Mouse (Mus musculus) intestine, embryonic 14.5 days (tissue): Measurements from ENCODE around the gene Galntl6. TPM values are rescaled to one million over a fixed set of nuclear protein-coding genes. Genes with fewer than 3 reads are reported as not detected.

Experiments used
- ATAC-seq: fragments of 200-750 bp; cut with Nextera tagmentation; replicated peaks from 2 replicates; pipeline ENCODE4 v1.8.0; 2017; ENCODE audit warnings: low read depth, moderate number of reproducible peaks, moderate TSS enrichment, moderate library complexity; ENCODE audit not compliant: low FRiP score, low TSS enrichment
- DNase-seq: peaks from one replicate; pipeline ENCODE4 v3.0.0-alpha.2; 2018; ENCODE audit warnings: low spot score
- H3K27ac ChIP-seq: fragments of 300-500 bp; sonication (generic); 2 replicates; pipeline ENCODE4 v1.5.1; 2014; ENCODE audit warnings: low read depth, mild to moderate bottlenecking, control low read depth
- H3K27me3 ChIP-seq: fragments of 300-500 bp; sonication (generic); replicated peaks from 2 replicates; pipeline ENCODE4 v1.6.1; 2014; ENCODE audit warnings: low read length, control low read depth; ENCODE audit not compliant: control insufficient read depth, insufficient read depth
- H3K36me3 ChIP-seq: fragments of 300-500 bp; sonication (generic); 2 replicates; pipeline ENCODE4 v1.6.1; 2014; ENCODE audit warnings: low read length, control low read depth; ENCODE audit not compliant: control insufficient read depth, insufficient read depth
- H3K4me1 ChIP-seq: fragments of 300-500 bp; sonication (generic); replicated peaks from 2 replicates; pipeline ENCODE4 v1.6.1; 2014; ENCODE audit warnings: low read length, control low read depth, mixed read lengths; ENCODE audit not compliant: control insufficient read depth, insufficient read depth
- H3K4me2 ChIP-seq: fragments of 300-500 bp; sonication (generic); 2 replicates; pipeline ENCODE4 v1.6.1; 2014; ENCODE audit warnings: low read length
- H3K4me3 ChIP-seq: fragments of 300-500 bp; sonication (generic); 2 replicates; pipeline ENCODE4 v1.5.1; 2014; ENCODE audit warnings: low read depth, low read length, control low read depth, mixed read lengths
- H3K9ac ChIP-seq: fragments of 300-500 bp; sonication (generic); 2 replicates; pipeline ENCODE4 v1.6.1; 2014; ENCODE audit warnings: mild to moderate bottlenecking, low read length
- H3K9me3 ChIP-seq: fragments of 300-500 bp; sonication (generic); 2 replicates; pipeline ENCODE4 v1.6.1; 2016; ENCODE audit warnings: low read length, control low read depth; ENCODE audit not compliant: control insufficient read depth
- WGBS: fragments of 180-500 bp; shearing (Covaris S2); extraction: QIAGEN DNeasy Blood & Tissue Kit; methylation state at CpG from one replicate; pipeline ENCODE4 v1.1.7; 2014; 5-methylcytosine and 5-hydroxymethylcytosine counted together
- polyA plus RNA-seq: library from polyadenylated mRNA; unstranded; fragments of >200 nt; fragmentation: Nextera tagmentation; extraction: Ambion mirVana; gene quantifications from 2 replicates; pipeline ENCODE4 v1.2.1, GENCODE M21; 2014

The Galntl6 gene
- polyA plus RNA-seq, 1 experiment from 2014 or later, result 0.41 TPM

DNA sequence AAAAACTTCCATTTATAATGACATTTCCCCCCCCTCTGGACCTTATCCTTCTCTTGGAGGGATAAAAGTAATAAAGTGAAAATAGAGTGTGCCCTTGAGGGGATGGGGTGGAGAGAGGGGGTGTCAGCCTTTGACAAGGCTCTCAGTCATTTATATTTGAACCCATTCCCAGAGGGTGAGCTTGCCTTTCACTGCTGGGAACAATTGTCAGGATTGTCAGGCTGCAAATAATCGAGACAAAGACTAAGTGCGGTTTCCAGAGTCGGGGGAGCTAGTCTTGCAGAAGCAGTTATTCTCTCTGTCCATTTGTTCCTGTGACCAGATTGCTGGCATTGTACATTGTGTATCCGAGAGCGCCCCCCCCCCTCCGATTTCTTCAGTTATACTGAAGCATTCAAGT lies 988.9 kb downstream of the Galntl6 start:
- 81% methylated on average over 6 of the region's 6 CpGs for WGBS
- Histone ChIP-seq H3K4me1 (no peaks in the 10 kb centered on the region), H3K27me3 (no peaks in the 10 kb centered on the region), H3K27ac (no peak overlapping the region), H3K9me3 (no peaks in the 10 kb centered on the region), H3K9ac (no peak overlapping the region), H3K4me2 (no peak overlapping the region), H3K36me3 (no peaks in the 10 kb centered on the region), H3K4me3 (no peak overlapping the region)
- DNase-seq (no peak), ATAC-seq (no peak)

DNA sequence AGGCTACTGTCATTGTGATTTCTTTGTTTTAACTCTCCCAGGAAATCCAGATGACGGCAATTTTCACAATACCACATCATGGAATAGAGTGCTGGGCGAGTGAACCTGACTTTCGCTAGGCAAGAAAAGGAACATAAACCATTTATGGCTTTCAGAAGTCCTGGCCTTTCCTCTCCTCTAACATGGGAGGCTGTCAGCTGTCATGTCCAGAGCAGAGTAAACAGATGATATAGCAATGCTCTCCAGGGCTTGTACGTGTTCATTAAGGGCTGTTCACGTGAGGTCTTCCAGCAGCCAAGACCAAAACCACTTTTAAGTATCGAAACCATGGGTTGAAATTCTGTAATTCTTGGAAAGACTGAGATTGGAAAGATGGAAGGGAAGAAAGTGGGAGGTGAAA lies 989.3 kb downstream of the Galntl6 start:
- Histone ChIP-seq H3K4me2 (no peak overlapping the region), H3K36me3 (no peaks in the 10 kb centered on the region), H3K9me3 (no peaks in the 10 kb centered on the region), H3K4me3 (no peak overlapping the region), H3K9ac (no peak overlapping the region), H3K27ac (no peak overlapping the region), H3K27me3 (no peaks in the 10 kb centered on the region), H3K4me1 (no peaks in the 10 kb centered on the region)
- DNase-seq (no peak), ATAC-seq (no peak)
- WGBS, result 66% methylated on average over 6 of the region's 6 CpGs

- 79% methylated on average over 6 of the region's 6 CpGs for WGBS
- ATAC-seq, result no peak
Observed at GRCm38 (mm10) chr8:57922214-57923070, 990.0 kb downstream of the Galntl6 start.

DNA sequence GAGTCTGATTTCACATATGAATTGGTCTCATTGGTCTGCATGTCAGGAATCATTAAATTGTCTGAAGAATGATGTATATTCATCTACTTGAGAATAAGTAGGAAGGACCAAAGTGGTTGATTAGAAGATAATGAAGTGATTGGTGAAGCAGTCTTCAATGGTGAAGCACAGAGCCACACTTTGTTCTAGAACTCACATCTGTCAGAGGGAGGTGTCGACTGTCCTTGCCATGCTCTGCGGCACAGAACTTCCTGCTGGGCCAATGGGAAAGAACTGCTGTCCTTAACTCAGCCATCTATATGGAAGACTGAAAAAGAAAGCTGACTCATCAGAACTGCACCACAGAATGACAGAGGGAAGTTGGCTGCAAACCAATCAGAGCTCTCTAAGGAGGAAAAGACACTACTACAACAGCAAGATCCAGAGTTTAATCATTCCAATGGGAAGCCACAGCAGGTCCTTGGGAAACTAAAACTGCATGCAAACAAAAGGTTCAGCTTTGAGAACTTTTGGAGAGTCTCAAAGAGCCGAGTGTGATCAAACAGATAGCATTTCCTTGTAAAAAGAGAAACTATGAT lies 992.0 kb downstream of the Galntl6 start:
- no peak overlapping the region for H3K9ac ChIP-seq
- H3K9me3 ChIP-seq, result no peaks in the 10 kb centered on the region
- no peak overlapping the region for H3K4me2 ChIP-seq
- H3K27me3 ChIP-seq, result no peaks in the 10 kb centered on the region
- H3K4me1 ChIP-seq, result no peaks in the 10 kb centered on the region
- DNase-seq (no peak), ATAC-seq (no peak)
- 62% methylated on average over 3 of the region's 3 CpGs for WGBS
- no peak overlapping the region for H3K27ac ChIP-seq
- no peaks in the 10 kb centered on the region for H3K36me3 ChIP-seq
- H3K4me3 ChIP-seq, result no peak overlapping the region

More at GRCm38 (mm10) chr8:57922214-57923070, 990.0 kb downstream of the Galntl6 start:
- Histone ChIP-seq H3K9me3 (no peaks in the 10 kb centered on the region), H3K4me2 (no peak overlapping the region), H3K27me3 (no peaks in the 10 kb centered on the region), H3K27ac (no peak overlapping the region), H3K9ac (no peak overlapping the region), H3K36me3 (no peaks in the 10 kb centered on the region), H3K4me3 (no peak overlapping the region), H3K4me1 (no peaks in the 10 kb centered on the region)
- DNase-seq, result no peak

GRCm38 (mm10) chr8:57918720-57919640 lies 993.5 kb downstream of the Galntl6 start:
- Histone ChIP-seq H3K36me3 (no peaks in the 10 kb centered on the region), H3K27ac (no peak overlapping the region), H3K4me3 (no peak overlapping the region), H3K9me3 (no peaks in the 10 kb centered on the region), H3K9ac (no peak overlapping the region), H3K4me1 (no peaks in the 10 kb centered on the region), H3K27me3 (no peaks in the 10 kb centered on the region), H3K4me2 (no peak overlapping the region)
- WGBS, result 66% methylated on average over 9 of the region's 9 CpGs
- ATAC-seq (no peak), DNase-seq (no peak)

GRCm38 (mm10) chr8:57893360-57893759 lies 1019.1 kb downstream of the Galntl6 start:
- ATAC-seq (no peak), DNase-seq (no peak)
- Histone ChIP-seq H3K4me3 (no peak overlapping the region), H3K9me3 (peaks cover 4% of the 10 kb centered on the region; the same call in 1 of the 2 replicates), H3K4me2 (no peak overlapping the region), H3K36me3 (no peaks in the 10 kb centered on the region), H3K27ac (no peak overlapping the region), H3K4me1 (no peaks in the 10 kb centered on the region), H3K27me3 (no peaks in the 10 kb centered on the region), H3K9ac (no peak overlapping the region)
- 88% methylated on average over 5 of the region's 5 CpGs for WGBS

DNA sequence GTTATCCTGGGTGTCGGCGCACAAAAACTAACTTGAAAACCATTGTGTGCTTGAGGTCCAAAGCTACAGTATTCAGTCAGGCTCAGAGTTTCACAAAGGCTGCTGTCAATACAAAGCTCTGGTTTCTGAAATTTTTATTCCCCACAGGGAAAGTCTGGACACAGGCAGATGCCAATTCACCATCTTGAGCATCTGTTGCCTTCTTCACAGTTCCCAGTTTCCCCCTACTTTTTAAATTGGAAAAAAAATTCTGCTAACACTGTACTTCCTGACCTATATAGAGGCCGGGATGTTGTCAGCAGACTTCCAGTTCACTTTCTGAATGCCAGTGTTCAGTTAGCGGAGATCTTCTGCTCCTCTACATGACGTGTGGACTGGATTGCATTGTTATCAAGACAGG lies 1020.3 kb downstream of the Galntl6 start:
- H3K36me3 ChIP-seq, result no peaks in the 10 kb centered on the region
- WGBS, result 86% methylated on average over 5 of the region's 5 CpGs
- DNase-seq (no peak), ATAC-seq (no peak)
- no peaks in the 10 kb centered on the region for H3K27me3 ChIP-seq
- H3K4me2 ChIP-seq, result no peak overlapping the region
- no peak overlapping the region for H3K4me3 ChIP-seq
- H3K4me1 ChIP-seq, result no peaks in the 10 kb centered on the region
- H3K9me3 ChIP-seq, result peaks cover 4% of the 10 kb centered on the region; the same call in 1 of the 2 replicates
- H3K27ac ChIP-seq, result no peak overlapping the region
- H3K9ac ChIP-seq, result no peak overlapping the region

- ATAC-seq (no peak), DNase-seq (no peak)
- Histone ChIP-seq H3K4me1 (no peaks in the 10 kb centered on the region), H3K4me2 (no peak overlapping the region), H3K27me3 (no peaks in the 10 kb centered on the region), H3K9me3 (peaks cover 4% of the 10 kb centered on the region; the same call in 1 of the 2 replicates), H3K4me3 (no peak overlapping the region), H3K36me3 (no peaks in the 10 kb centered on the region), H3K9ac (no peak overlapping the region), H3K27ac (no peak overlapping the region)
- 77% methylated on average over 4 of the region's 4 CpGs for WGBS
Observed at GRCm38 (mm10) chr8:57890159-57890558, 1022.3 kb downstream of the Galntl6 start.
